Mouse (Mus musculus) lung, adult 2 months (tissue): ENCODE data around the gene Exoc2.
A peak's percentile ranks its signal among the peaks of the same experiment; 100 is the strongest.

Experiments used
- CTCF ChIP-seq: fragments of 200-500 bp; IDR thresholded peaks from 2 replicates; pipeline ENCODE4 v1.5.1; 2011; ENCODE audit warnings: mild to moderate bottlenecking, low read length, control low read depth; ENCODE audit not compliant: insufficient read depth
- POLR2A ChIP-seq: fragments of 200-500 bp; IDR thresholded peaks from 2 replicates; pipeline ENCODE4 v1.6.1; 2011; ENCODE audit warnings: low read depth, mild to moderate bottlenecking, control low read depth, low read length, borderline replicate concordance; ENCODE audit errors: extremely low read depth

DNA sequence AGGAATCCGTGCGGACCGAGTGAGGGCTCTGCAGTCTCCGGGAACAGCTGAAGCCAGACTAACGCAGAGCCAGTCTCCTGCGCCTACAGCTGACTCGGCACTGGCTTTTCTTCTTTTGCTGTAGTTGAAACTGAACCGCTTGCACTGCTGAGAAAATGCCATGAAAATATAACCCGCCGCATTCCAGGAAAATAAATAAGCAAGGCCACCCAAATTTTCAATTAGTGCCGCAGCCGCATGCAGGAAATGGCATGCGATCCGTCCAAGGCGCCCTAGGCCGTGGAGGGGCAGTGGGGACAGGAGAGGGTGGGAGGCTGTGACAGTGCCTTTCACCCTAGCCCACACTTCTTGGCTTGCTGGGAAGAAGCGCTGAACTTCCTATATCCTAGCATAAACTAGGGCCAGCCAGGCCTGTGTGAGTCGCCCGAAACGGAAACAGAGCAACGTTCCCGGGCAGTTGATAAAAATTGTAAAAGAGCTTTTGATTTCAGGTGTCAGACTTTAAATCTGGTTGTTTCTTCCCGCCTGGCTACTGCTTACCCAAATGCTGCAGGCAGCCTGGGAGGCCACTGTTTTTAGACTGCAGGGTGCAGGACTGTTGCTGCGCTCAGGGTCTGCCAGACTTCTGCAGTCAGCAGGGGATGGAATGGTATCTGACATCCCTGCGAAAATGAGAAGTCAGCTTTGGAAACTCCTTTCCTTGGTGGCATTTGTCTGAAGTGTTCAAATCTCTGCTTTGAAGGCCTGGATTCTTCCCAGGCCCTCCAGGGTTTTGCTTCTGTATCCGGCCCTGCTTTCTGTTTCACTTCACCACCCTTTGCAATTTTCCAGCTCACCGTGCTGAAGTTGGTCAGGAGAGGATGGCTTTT lies 11.9 kb upstream of the Exoc2 start:
- TF ChIP-seq POLR2A (peak; percentile 38; the same call in 1 of the 2 replicates), CTCF (no peak)
